ENCODE assay signal across 8 mouse cellular contexts in the genomic region with DNA sequence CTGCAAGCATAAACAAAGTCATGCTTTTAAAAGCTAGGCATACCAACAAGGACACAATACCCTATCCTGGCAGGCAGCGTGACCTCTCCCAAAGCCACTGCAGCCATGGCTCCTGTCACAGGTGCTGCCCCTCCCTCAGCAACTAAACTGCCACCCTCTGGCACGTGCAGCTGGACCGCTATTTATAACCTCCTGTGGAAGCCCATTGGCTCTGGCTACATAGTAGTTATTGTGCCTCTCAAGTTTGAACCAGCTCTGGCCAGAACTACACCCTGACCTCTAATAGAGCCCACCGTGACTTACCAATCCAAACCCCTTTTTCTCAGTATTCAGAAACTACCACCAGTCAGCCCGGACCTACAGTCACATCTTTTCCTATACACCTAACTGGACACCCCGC. TPM values are rescaled to one million over a fixed set of nuclear protein-coding genes. Genes with fewer than 3 reads are reported as not detected.
DNase-seq lines count a peak whose midpoint lies in the region; ATAC-seq lines count a peak whose summit lies in the region.

No protein-coding gene starts in this region.

- peak overlapping the region; percentile 76 for H3K4me2 ChIP-seq in forebrain, embryonic 16.5 days (ENCODE audit: low read length)
- H3K4me2 ChIP-seq in hindbrain, embryonic 13.5 days = peak overlapping the region; percentile 68
- peak overlapping the region; percentile 66 for H3K4me2 ChIP-seq in liver, embryonic 11.5 days
- H3K4me2 ChIP-seq in neural tube, embryonic 14.5 days (ENCODE audit: low read depth, low read length) = peak overlapping the region; percentile 69

- WGBS in forebrain, embryonic 16.5 days = 3% methylated on average over 6 of the region's 6 CpGs
- 2% methylated on average over 6 of the region's 6 CpGs for whole genome bisulfite sequencing in hindbrain, embryonic 13.5 days
- 5% methylated on average over 6 of the region's 6 CpGs for WGBS in liver, embryonic 11.5 days
- 3% methylated on average over 6 of the region's 6 CpGs for whole genome bisulfite sequencing in neural tube, embryonic 14.5 days

- DNase-seq in liver, embryonic 11.5 days (ENCODE audit: low spot score) = peak; percentile 44
- no peak for DNase-seq in urinary bladder, postnatal 36 days (ENCODE audit: low spot score in 2 of 2)
- DNase-seq in urinary bladder, postnatal 4 days (ENCODE audit: low spot score in 2 of 2) = no peak

- H3K36me3 ChIP-seq in megakaryocyte, embryonic 14.5 days (replicated peaks; ENCODE audit: low read length) = peaks cover 12% of the 10 kb centered on the region
- H3K36me3 ChIP-seq in forebrain, embryonic 16.5 days (ENCODE audit: control insufficient read depth, insufficient read depth) = peaks cover 2% of the 10 kb centered on the region; the same call in 1 of the 2 replicates
- H3K36me3 ChIP-seq in hindbrain, embryonic 13.5 days = peaks cover 15% of the 10 kb centered on the region
- H3K36me3 ChIP-seq in liver, embryonic 11.5 days (ENCODE audit: control insufficient read depth, insufficient read depth, low read length) = no peaks in the 10 kb centered on the region
- no peaks in the 10 kb centered on the region for H3K36me3 ChIP-seq in neural tube, embryonic 14.5 days (ENCODE audit: control insufficient read depth, insufficient read depth, low read length)

- no peaks in the 10 kb centered on the region for H3K27me3 ChIP-seq in megakaryocyte, embryonic 14.5 days (replicated peaks)
- no peaks in the 10 kb centered on the region for H3K27me3 ChIP-seq in forebrain, embryonic 16.5 days (replicated peaks; ENCODE audit: control insufficient read depth, insufficient read depth, low read length)
- H3K27me3 ChIP-seq in hindbrain, embryonic 13.5 days = no peaks in the 10 kb centered on the region
- H3K27me3 ChIP-seq in liver, embryonic 11.5 days (replicated peaks; ENCODE audit: control insufficient read depth, insufficient read depth, low read length) = no peaks in the 10 kb centered on the region
- no peaks in the 10 kb centered on the region for H3K27me3 ChIP-seq in neural tube, embryonic 14.5 days (ENCODE audit: control insufficient read depth, insufficient read depth, low read length)

- H3K4me1 ChIP-seq in megakaryocyte, embryonic 14.5 days = peaks cover 14% of the 10 kb centered on the region
- H3K4me1 ChIP-seq in forebrain, embryonic 16.5 days (replicated peaks; ENCODE audit: control insufficient read depth, insufficient read depth, low read length) = peaks cover 21% of the 10 kb centered on the region
- H3K4me1 ChIP-seq in hindbrain, embryonic 13.5 days (replicated peaks) = peaks cover 22% of the 10 kb centered on the region
- peaks cover 2% of the 10 kb centered on the region; the same call in 1 of the 2 replicates for H3K4me1 ChIP-seq in liver, embryonic 11.5 days (replicated peaks; ENCODE audit: control insufficient read depth, insufficient read depth, low read length)
- peaks cover 9% of the 10 kb centered on the region for H3K4me1 ChIP-seq in neural tube, embryonic 14.5 days (ENCODE audit: control insufficient read depth, insufficient read depth, low read length)

- peak overlapping the region; percentile 84 for H3K9ac ChIP-seq in forebrain, embryonic 16.5 days (replicated peaks; ENCODE audit: low read depth, low read length)
- peak overlapping the region; percentile 88 for H3K9ac ChIP-seq in hindbrain, embryonic 13.5 days
- H3K9ac ChIP-seq in liver, embryonic 11.5 days (ENCODE audit: low read depth, low read length) = peak overlapping the region; percentile 82; the same call in 1 of the 2 replicates
- peak overlapping the region; percentile 84 for H3K9ac ChIP-seq in neural tube, embryonic 14.5 days (replicated peaks; ENCODE audit: low read depth, low read length)

- H3K9me3 ChIP-seq in megakaryocyte, embryonic 14.5 days = peaks cover 4% of the 10 kb centered on the region; the same call in 1 of the 2 replicates
- 0 out of 2 replicates have a peak, but pooled peaks cover 2% of the 10 kb centered on the region for H3K9me3 ChIP-seq in forebrain, embryonic 16.5 days (ENCODE audit: control insufficient read depth, low read length)
- H3K9me3 ChIP-seq in hindbrain, embryonic 13.5 days = no peaks in the 10 kb centered on the region
- H3K9me3 ChIP-seq in liver, embryonic 11.5 days (ENCODE audit: control insufficient read depth, low read length) = no peaks in the 10 kb centered on the region
- no peaks in the 10 kb centered on the region for H3K9me3 ChIP-seq in neural tube, embryonic 14.5 days (ENCODE audit: control insufficient read depth, low read length)

- H3K27ac ChIP-seq in forebrain, embryonic 16.5 days (ENCODE audit: low read length) = no peak overlapping the region
- H3K27ac ChIP-seq in hindbrain, embryonic 13.5 days = no peak overlapping the region
- no peak overlapping the region; the same call in 1 of the 2 replicates for H3K27ac ChIP-seq in liver, embryonic 11.5 days (ENCODE audit: low read depth, low read length)
- H3K27ac ChIP-seq in neural tube, embryonic 14.5 days (ENCODE audit: low read depth, low read length) = no peak overlapping the region

- no peak for ATAC-seq in megakaryocyte, adult 5-6 weeks (ENCODE audit: poor library complexity, severe bottlenecking)
- 0 out of 2 replicates have a peak, but pooled peaks have one; percentile 3 for ATAC-seq in forebrain, embryonic 16.5 days
- ATAC-seq in hindbrain, embryonic 13.5 days (ENCODE audit: low FRiP score) = peak; percentile 23
- peak; percentile 57 for ATAC-seq in liver, embryonic 11.5 days (replicated peaks; ENCODE audit: low FRiP score)
- ATAC-seq in neural tube, embryonic 14.5 days (ENCODE audit: low read depth) = peak; percentile 22

- peak overlapping the region; percentile 94 for H3K4me3 ChIP-seq in megakaryocyte, embryonic 14.5 days (replicated peaks)
- peak overlapping the region; percentile 97 for H3K4me3 ChIP-seq in forebrain, embryonic 16.5 days (replicated peaks; ENCODE audit: low read length)
- H3K4me3 ChIP-seq in hindbrain, embryonic 13.5 days = peak overlapping the region; percentile 85
- peak overlapping the region; percentile 88 for H3K4me3 ChIP-seq in liver, embryonic 11.5 days (ENCODE audit: low read depth, low read length)
- H3K4me3 ChIP-seq in neural tube, embryonic 14.5 days (ENCODE audit: low read depth, low read length) = peak overlapping the region; percentile 84

RNA-seq across cellular contexts. Expression of a gene that starts 20.4 kb away (rescaled TPM):
- 10.0 and 21.2 TPM in 2 replicates for polyA plus RNA-seq in megakaryocyte, embryonic 14.5 days (2012; ENCODE audit: insufficient read depth, low replicate concordance)
- 59.1 and 65.9 TPM in 2 replicates for total RNA-seq in megakaryocyte, adult 5-6 weeks (2015)
- total RNA-seq in megakaryocyte, adult 5-6 weeks (2017) = 57.1 and 58.9 TPM in 2 replicates
- polyA plus RNA-seq in forebrain, embryonic 16.5 days (2015; fragmentation: Nextera tagmentation; extraction: Ambion mirVana) = 157 and 169 TPM in 2 replicates
- polyA plus RNA-seq in hindbrain, embryonic 13.5 days (2015; fragmentation: Nextera tagmentation; extraction: Ambion mirVana) = 186 and 188 TPM in 2 replicates
- 43.9 and 44.1 TPM in 2 replicates for polyA plus RNA-seq in liver, embryonic 11.5 days (2014; fragmentation: Nextera tagmentation; extraction: Ambion mirVana)
- 156 and 170 TPM in 2 replicates for polyA plus RNA-seq in neural tube, embryonic 14.5 days (2014; fragmentation: Nextera tagmentation; extraction: Ambion mirVana)

RNA-seq across cellular contexts. Expression of a gene that starts 54.5 kb away (rescaled TPM):
- 2.6 and 2.7 TPM in 2 replicates for polyA plus RNA-seq in megakaryocyte, embryonic 14.5 days (2012; ENCODE audit: insufficient read depth, low replicate concordance)
- 52.9 and 59.7 TPM in 2 replicates for total RNA-seq in megakaryocyte, adult 5-6 weeks (2015)
- 40.8 and 46.8 TPM in 2 replicates for total RNA-seq in megakaryocyte, adult 5-6 weeks (2017)
- 128 and 131 TPM in 2 replicates for polyA plus RNA-seq in forebrain, embryonic 16.5 days (2015; fragmentation: Nextera tagmentation; extraction: Ambion mirVana)
- 111 and 117 TPM in 2 replicates for polyA plus RNA-seq in hindbrain, embryonic 13.5 days (2015; fragmentation: Nextera tagmentation; extraction: Ambion mirVana)
- polyA plus RNA-seq in liver, embryonic 11.5 days (2014; fragmentation: Nextera tagmentation; extraction: Ambion mirVana) = 40.3 and 40.5 TPM in 2 replicates
- 98.6 and 122 TPM in 2 replicates for polyA plus RNA-seq in neural tube, embryonic 14.5 days (2014; fragmentation: Nextera tagmentation; extraction: Ambion mirVana)

Comparison
In these comparisons a context has a peak if more than half of its experiments do, and no peak if none do; other contexts are left out.
1. RNA of a gene that starts 54.5 kb away (polyA plus RNA-seq): 128 to 131 TPM in forebrain, embryonic 16.5 days, 111 to 117 TPM in hindbrain, embryonic 13.5 days, 98.6 to 122 TPM in neural tube, embryonic 14.5 days and 40.3 to 40.5 TPM in liver, embryonic 11.5 days; 2.6 to 2.7 TPM in megakaryocyte, embryonic 14.5 days; every median in the first group is over 10 times any median in the second.
2. Peak in every context shown above with its lines, with median percentiles within 50 percentile points of each other: H3K4me3 ChIP-seq, H3K4me2 ChIP-seq and H3K9ac ChIP-seq.